Mouse (Mus musculus) right cerebral cortex, adult 18-20 months (tissue): ENCODE measurements around the gene Zfp385c.
"Not testable (repeated sequence)": the region's sequence is repeated elsewhere in the genome, so short reads cannot be mapped to it uniquely, and the experiment has no call there.

Experiments used
- DNase-seq: peaks from one replicate; pipeline ENCODE4 v3.0.0; 2022; ENCODE audit warnings: mixed read lengths

Gene Zfp385c

GRCm38 (mm10) chr11:100623867-100624266 is 68.4 kb downstream of the Zfp385c start:
- DNase-seq = no peak

GRCm38 (mm10) chr11:100622714-100623113 is 69.5 kb downstream of the Zfp385c start:
- peak; percentile 96 for DNase-seq

DNA sequence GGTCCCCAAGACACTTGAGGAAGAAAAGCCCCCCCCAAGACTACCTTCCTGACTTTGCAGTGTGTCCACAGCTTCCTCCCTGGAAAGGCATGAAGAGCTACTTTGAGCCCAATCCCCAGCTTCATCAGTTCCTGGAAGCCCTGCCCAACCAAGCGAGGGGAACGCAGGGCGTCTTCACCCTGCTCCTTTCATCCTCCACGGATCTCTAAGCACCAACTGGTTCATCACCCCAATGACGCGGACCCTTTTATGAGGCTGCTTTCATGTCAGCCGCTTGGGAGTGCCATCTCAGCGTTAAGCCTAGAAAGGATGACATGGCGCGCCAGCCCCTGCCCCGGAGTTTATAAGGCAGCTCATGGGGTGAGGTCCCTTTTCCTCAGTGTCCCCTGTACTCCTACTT is 72.3 kb downstream of the Zfp385c start, which contains the start of gene Dnajc7:
Gene Dnajc7, minus strand, starts transcription at position 187 of the 400 bp plus-strand sequence.
- no peak for DNase-seq

GRCm38 (mm10) chr11:100619485-100619975 is 72.7 kb downstream of the Zfp385c start:
- peak; percentile 97 for DNase-seq

DNA sequence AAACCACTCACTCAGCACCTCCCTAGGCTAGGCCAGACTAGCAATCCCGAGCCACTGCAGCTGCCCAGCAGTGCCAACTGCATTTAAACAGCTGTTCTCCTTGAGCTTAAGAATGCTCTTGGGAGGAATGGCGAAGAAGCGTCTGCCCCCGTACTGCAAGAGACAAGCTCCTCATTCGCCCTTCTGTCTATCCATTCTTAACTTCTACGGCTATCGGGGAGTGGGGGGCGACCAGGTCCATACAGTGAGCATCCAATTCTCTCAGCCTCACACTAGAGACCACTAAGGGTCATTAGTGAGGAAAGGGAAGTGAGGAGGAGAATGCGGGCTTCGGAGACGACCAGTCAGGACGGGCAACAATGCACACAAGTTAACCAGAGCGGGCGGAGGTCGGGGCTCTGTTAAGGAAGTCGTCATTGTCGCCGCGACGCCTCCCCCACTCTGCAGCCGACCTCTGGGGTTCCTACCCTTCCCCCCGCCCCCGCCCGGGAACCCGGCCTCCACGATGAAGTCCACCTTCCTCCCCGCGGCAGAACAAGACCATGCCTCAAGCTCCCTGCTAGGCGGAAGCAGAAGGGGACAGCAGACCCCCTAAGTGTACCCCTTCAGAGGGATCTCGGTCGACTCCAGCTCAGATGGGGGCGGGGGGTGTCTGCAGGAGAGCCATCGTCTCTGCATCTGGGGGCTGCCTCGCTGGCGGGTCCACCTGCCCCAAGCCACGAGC is 73.3 kb downstream of the Zfp385c start, which contains the start of gene Nkiras2:
Gene Nkiras2, plus strand, starts transcription at position 484 of the 724 bp plus-strand sequence.
- DNase-seq = no peak

DNA sequence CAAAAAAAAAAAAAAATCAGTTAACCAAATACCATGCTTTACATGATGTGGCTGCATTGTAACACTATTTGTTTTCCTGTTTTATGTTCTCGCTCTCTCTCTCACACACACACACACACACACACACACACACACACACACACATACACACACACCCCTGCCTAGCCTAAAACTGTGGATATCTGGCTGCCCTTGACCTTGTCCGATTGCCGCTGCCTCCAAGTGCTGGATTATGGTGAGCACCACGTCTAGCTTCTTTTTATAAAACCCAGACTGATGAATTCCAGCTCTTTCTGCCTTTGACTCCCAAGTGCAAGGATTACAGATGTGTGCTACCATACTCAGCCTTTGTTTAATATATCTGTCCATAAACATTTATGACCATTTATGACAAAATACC is 74.8 kb downstream of the Zfp385c start:
- DNase-seq = no peak

DNA sequence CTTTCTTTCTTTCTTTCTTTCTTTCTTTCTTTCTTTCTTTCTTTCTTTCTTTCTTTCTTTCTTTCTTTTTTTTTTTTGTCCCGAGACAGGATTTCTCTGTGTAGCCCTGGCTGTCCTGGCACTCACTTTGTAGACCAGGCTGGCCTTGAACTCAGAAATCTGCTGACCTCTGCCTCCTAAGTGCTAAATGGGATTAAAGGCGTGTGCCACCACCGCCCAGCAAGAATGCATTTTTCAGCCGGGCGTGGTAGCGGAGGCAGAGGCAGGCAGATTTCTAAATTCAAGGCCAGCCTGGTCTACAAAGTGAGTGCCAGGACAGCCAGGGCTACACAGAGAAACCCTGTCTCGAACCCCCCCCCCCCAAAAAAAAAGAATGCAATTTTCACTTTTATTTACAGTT is 75.4 kb downstream of the Zfp385c start:
- DNase-seq = not testable (repeated sequence)

GRCm38 (mm10) chr11:100616332-100616731 is 75.9 kb downstream of the Zfp385c start:
- DNase-seq = no peak

DNA sequence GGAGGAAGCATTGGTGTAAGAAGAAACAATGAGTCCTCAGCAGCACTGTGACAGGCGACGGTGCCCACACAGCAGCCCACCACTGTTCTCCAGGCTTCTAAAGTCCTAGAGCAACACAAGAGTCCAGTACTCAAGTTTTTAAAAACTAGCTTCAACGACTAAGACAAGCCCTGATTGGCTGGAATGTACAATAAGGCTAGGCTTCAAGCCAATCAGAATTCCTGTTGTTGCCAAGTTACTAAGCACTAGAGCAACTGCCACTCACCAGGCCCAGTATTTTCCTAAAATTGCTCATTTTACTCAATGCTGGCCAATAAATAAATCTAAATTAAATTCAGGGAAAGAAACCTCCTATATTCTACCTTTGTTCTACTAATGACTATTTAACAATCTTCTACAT is 79.0 kb downstream of the Zfp385c start:
- no peak for DNase-seq

GRCm38 (mm10) chr11:100611627-100612026 is 80.6 kb downstream of the Zfp385c start:
- no peak for DNase-seq

DNA sequence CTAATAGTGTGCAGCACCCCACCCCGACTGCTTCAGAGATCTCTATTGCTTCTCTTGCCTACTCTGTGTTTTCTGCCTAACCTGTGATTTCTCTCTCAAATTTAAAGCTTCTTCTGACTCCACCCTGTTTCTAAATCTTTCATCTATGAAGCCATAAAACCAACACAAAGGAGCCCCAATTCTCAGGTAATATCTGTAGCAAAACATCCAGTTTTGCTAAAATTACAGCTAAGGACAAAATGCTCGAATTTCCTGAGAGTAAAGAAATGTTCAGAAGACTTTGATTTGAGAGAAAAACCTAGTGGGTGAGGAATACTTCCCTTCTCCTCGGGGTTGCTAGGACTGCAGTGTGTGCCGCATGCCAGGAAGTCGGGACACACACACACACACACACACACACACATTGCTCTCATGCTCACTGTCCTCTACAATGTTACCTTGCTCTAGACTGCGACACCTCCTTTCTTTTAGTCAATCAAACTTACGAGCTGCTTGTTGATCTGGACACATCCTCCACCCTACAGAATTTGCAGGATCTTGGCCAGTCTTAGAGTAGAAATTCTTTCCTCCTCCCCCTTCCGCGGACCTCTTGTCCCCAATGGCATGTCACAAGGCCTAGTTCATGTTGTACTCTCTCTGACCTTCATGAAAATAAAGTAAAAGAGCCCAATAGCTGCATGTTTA is 82.1 kb downstream of the Zfp385c start:
- no peak for DNase-seq

- no peak for DNase-seq
Measured at GRCm38 (mm10) chr11:100609355-100609996, 82.8 kb downstream of the Zfp385c start.

GRCm38 (mm10) chr11:100608796-100609195 is 83.5 kb downstream of the Zfp385c start:
- no peak for DNase-seq

- no peak for DNase-seq
Measured at GRCm38 (mm10) chr11:100607121-100607520, 85.1 kb downstream of the Zfp385c start.

- no peak for DNase-seq
Measured at GRCm38 (mm10) chr11:100605451-100605850, 86.8 kb downstream of the Zfp385c start.

- no peak for DNase-seq
Measured at GRCm38 (mm10) chr11:100604321-100605005, 87.8 kb downstream of the Zfp385c start.

DNA sequence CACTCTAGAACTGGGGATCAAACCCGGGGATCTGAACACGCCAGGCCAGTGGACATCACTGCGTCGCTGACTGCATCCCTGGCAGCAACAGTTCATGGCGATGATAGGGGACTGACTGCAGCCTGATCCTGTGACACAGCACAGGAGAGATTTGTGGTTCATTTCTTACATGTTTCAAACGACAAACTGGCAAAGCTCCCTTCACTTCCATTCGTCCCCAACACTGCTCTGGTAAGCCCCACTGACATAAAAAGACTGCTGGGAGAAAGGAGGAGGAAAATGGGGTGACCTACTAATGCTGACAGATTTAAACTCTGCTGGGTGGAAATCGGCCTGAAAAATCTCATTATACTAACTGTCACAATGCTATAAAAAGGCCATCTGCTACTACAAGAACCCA is 88.4 kb downstream of the Zfp385c start:
- DNase-seq = no peak

DNA sequence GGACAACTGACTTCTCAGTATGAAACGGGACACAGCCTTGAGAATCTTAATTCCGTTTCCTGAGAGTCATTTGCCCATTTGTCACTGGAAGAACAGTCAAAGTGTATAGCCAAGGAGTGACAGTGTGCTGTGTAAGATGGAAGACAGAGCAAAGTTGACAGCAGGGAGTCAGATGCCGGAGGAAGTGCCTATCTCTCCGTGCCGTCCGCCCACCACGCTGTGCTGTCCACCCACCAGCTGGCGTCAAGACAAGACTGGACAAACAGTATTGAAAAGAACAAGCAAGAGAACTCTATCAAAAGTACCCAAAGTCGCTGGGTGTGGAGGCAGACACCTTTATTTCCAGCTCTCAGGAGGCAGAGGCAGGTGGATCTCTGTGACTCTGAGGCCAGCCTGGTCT is 89.1 kb downstream of the Zfp385c start:
- no peak for DNase-seq

DNA sequence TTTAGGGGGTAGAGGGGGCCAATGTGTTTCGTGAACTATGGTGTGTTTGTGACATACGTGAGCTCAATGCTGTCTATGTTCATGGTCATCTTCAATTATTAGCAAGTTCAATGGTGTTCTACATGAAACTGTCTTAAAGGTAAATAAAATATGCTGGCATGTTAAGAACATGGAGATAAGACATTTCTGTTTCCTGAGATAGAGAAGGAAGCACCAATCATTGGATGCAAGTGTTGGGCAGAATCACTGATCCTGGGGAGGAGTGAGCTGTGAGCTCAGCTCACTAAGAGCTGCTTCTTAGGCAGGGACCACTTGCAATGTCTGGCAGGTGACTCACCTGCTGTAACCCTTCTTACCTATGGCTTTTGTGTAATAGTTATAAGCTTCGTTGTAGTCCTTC is 90.9 kb downstream of the Zfp385c start:
- no peak for DNase-seq

GRCm38 (mm10) chr11:100598074-100598473 is 94.2 kb downstream of the Zfp385c start:
- no peak for DNase-seq

DNA sequence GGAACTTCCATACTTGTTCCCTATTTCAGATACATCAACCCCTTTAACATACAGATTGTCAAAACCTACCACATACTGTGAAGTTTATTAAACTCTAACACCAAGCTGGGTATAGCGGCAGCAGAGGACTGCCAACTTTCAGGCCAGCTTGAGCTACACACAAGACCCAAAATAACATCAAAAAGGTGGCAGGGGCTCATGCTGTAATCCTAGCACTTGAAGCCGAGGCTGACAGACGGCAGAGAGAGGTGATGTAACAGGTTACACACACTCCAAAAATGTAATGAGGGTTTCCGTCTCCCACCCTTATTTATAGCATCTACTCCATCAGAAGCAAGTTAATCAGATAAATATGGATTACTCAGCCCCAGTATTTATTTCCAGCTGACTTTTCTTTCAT is 96.7 kb downstream of the Zfp385c start:
- DNase-seq = no peak

GRCm38 (mm10) chr11:100594608-100595007 is 97.6 kb downstream of the Zfp385c start:
- DNase-seq = no peak
